Mouse (Mus musculus): Measurements from ENCODE around the gene Ear6. TPM values are rescaled to one million over a fixed set of nuclear protein-coding genes. Genes with fewer than 3 reads are reported as not detected.

Gene Ear6
- not detected in 2 replicates for total RNA-seq (2012; rRNA removed)
- not detected in 2 replicates for total RNA-seq (2014; rRNA removed)
- not detected in 2 replicates for polyA plus RNA-seq (2012; ENCODE audit: insufficient read length, low read depth)

DNA sequence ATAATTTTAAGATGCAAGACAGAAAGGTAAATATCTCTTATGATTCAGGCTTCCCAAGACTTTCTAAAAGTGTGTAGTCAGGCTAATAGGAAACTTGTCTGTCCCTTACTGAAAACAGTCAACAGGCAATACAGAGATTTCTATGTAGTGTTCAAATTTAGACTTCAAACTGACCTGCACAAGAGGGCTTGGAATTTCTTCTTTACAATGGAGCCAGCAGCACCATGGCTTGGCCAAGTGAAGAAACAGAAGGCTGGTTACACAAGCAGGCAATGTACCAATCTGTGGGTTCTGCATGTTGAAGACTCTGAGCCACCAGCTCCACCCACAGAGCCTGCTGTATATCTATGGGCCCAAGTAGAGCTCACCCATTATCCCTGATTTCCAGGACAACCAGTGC lies at the start of gene Ear6:
Gene Ear6 (plus strand): TSS at position 301 of the 400 bp plus-strand sequence.
- Histone ChIP-seq H3K4me2 (ENCODE audit: insufficient read depth, low read depth, poor library complexity, severe bottlenecking) (no peak within 1 kb of the TSS), H3K4me1 (ENCODE audit: control insufficient read depth in 1 of 2, insufficient read depth in 2 of 2) (peaks cover 0 to 9% of the 10 kb centered on the region in 2 experiments; a peak in 2 of 4 replicates), H3K79me2 (replicated peaks; ENCODE audit: control insufficient read depth, extremely low read depth, insufficient read depth, poor library complexity, severe bottlenecking) (no peaks in the 10 kb centered on the region), H3K27ac (ENCODE audit: insufficient read depth, low read depth) (no peak within 1 kb of the TSS), H3K9me3 (replicated peaks; ENCODE audit: low read length) (no peaks in the 10 kb centered on the region), H3K27me3 (replicated peaks) (no peaks in the 10 kb centered on the region), H3K9ac (ENCODE audit: insufficient read depth, low read depth) (no peak within 1 kb of the TSS), H3K4me3 (replicated peaks in 1 of 3; ENCODE audit: low read depth in 2 of 3, low read length in 2 of 3, poor library complexity in 1 of 3) (no peak within 1 kb of the TSS), H3K36me3 (replicated peaks in 1 of 2; ENCODE audit: control insufficient read depth in 1 of 2, insufficient read depth in 1 of 2, low read length in 1 of 2) (no peaks in the 10 kb centered on the region)
- no peak for TF ChIP-seq RCOR1 (conservative IDR thresholded peaks at IDR 0.05; ENCODE audit: low read depth, low read length)
- TF ChIP-seq JUN (IDR thresholded peaks at IDR 0.05; ENCODE audit: insufficient read depth, low read depth, low read length), result no peak
- TF ChIP-seq ZC3H11A (IDR thresholded peaks at IDR 0.05; ENCODE audit: low read depth, low read length), result no peak
- no peak for TF ChIP-seq KAT2A (IDR thresholded peaks at IDR 0.05; ENCODE audit: insufficient replicate concordance, low read length)
- TF ChIP-seq SIN3A (IDR thresholded peaks at IDR 0.05; ENCODE audit: low read length), result no peak
- TF ChIP-seq ETS1 (conservative IDR thresholded peaks at IDR 0.05; ENCODE audit: low read depth, low read length), result no peak
- no peak for TF ChIP-seq UBTF (IDR thresholded peaks at IDR 0.05; ENCODE audit: low read depth, low read length)
- TF ChIP-seq POLR2A (IDR thresholded peaks at IDR 0.05; ENCODE audit: low read depth, low read length), result no peak
- no peak for TF ChIP-seq CTCF (conservative IDR thresholded peaks at IDR 0.05 in 1 of 2, IDR thresholded peaks at IDR 0.05 in 1 of 2; ENCODE audit: low read depth in 2 of 2, low read length in 2 of 2)
- TF ChIP-seq BHLHE40 (IDR thresholded peaks at IDR 0.05; ENCODE audit: low read depth, low read length), result no peak
- no peak for TF ChIP-seq RAD21 (IDR thresholded peaks at IDR 0.05; ENCODE audit: low read depth, low read length)
- TF ChIP-seq IRF4 (IDR thresholded peaks at IDR 0.05; ENCODE audit: low read depth, low read length), result no peak
- DNase-seq (ENCODE audit: extremely low read depth), result no peak
- dilution Hi-C loops (cut with MboI; ENCODE audit: extremely low pct_ligation_motif_present, extremely low pct_unique_long_range_greater_than_20kb, low sequenced_read_pairs) (no loop called here), in situ Hi-C loops (cut with MboI; ENCODE audit: low pct_ligation_motif_present, low pct_unique_long_range_greater_than_20kb, low sequenced_read_pairs) (loop anchor here (25.0 kb wide), 1 partner anchor 91 kb away; the partner anchor contains the start of gene Ang4)

DNA sequence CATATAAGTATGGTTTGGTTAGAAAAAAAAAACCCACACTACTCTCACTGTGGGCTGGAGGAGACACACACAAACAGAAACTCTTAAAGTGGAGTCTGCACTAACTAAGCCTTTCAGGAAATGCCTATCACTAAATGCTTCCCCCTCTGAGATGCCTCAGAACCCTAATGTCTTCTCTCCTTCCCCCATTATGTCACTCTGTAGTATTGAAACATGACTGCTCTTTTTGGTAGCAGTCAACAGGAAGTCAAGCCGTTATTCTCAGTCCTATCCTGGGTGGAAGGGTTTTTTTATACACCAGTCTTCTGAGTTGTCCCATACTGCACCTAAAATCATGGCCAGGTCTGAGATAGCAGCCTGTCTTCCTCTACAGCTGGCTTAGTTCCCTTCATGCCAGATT lies 26.9 kb upstream of the Ear6 start:
- no peaks in the 10 kb centered on the region for H3K9me3 ChIP-seq (replicated peaks; ENCODE audit: low read length)
- no peak for TF ChIP-seq ETS1 (conservative IDR thresholded peaks at IDR 0.05; ENCODE audit: low read depth, low read length)
- no peak for TF ChIP-seq NRF1 (IDR thresholded peaks at IDR 0.05; ENCODE audit: low read depth, low read length)
- TF ChIP-seq MAZ (IDR thresholded peaks at IDR 0.05; ENCODE audit: low read depth, low read length), result no peak
- TF ChIP-seq BHLHE40 (IDR thresholded peaks at IDR 0.05; ENCODE audit: low read depth, low read length), result no peak
- TF ChIP-seq UBTF (IDR thresholded peaks at IDR 0.05; ENCODE audit: low read depth, low read length), result no peak
- TF ChIP-seq MYC (IDR thresholded peaks at IDR 0.05; ENCODE audit: low read depth, low read length), result no peak
- TF ChIP-seq SMC3 (IDR thresholded peaks at IDR 0.05; ENCODE audit: low read depth, low read length), result no peak
- no peak for TF ChIP-seq MAFK (IDR thresholded peaks at IDR 0.05; ENCODE audit: insufficient replicate concordance, low read length)
- TF ChIP-seq SIN3A (IDR thresholded peaks at IDR 0.05; ENCODE audit: low read length), result no peak
- TF ChIP-seq RAD21 (IDR thresholded peaks at IDR 0.05; ENCODE audit: low read depth, low read length), result no peak
- DNase-seq (ENCODE audit: extremely low read depth), result peak; percentile 40
- H3K27ac ChIP-seq (ENCODE audit: insufficient read depth, low read depth), result no peak overlapping the region
- peaks cover 0 to 18% of the 10 kb centered on the region in 2 experiments; a peak in 2 of 4 replicates for H3K4me1 ChIP-seq (ENCODE audit: control insufficient read depth in 1 of 2, insufficient read depth in 2 of 2)
- no peak overlapping the region for H3K4me3 ChIP-seq (replicated peaks in 1 of 3; ENCODE audit: low read depth in 2 of 3, low read length in 2 of 3, poor library complexity in 1 of 3)
- in situ Hi-C loops (cut with MboI; ENCODE audit: low pct_ligation_motif_present, low pct_unique_long_range_greater_than_20kb, low sequenced_read_pairs) (no loop called here), dilution Hi-C loops (cut with MboI; ENCODE audit: extremely low pct_ligation_motif_present, extremely low pct_unique_long_range_greater_than_20kb, low sequenced_read_pairs) (no loop called here)
- H3K79me2 ChIP-seq (replicated peaks; ENCODE audit: control insufficient read depth, extremely low read depth, insufficient read depth, poor library complexity, severe bottlenecking), result no peaks in the 10 kb centered on the region
- H3K27me3 ChIP-seq (replicated peaks), result no peaks in the 10 kb centered on the region
- no peaks in the 10 kb centered on the region for H3K36me3 ChIP-seq (replicated peaks in 1 of 2; ENCODE audit: control insufficient read depth in 1 of 2, insufficient read depth in 1 of 2, low read length in 1 of 2)
- H3K4me2 ChIP-seq (ENCODE audit: insufficient read depth, low read depth, poor library complexity, severe bottlenecking), result no peak overlapping the region
- H3K9ac ChIP-seq (ENCODE audit: insufficient read depth, low read depth), result no peak overlapping the region

All from CH12.LX (cell line).